Mouse (Mus musculus) kidney, adult 8-10 months (tissue): Measurements from ENCODE around the gene Gabra3.

Experiments
- DNase-seq, 2 experiments: peaks; one replicate each; pipeline ENCODE4 v3.0.0; 2022

Gene Gabra3

GRCm38 (mm10) chrX:72656230-72656898 is at the start of gene Gabra3:
Gene Gabra3, minus strand, starts transcription at chrX:72656848.
- no peak for DNase-seq

- no peak for DNase-seq
These were observed 859 bp downstream of the Gabra3 start for GRCm38 (mm10) chrX:72655789-72656188.

- no peak for DNase-seq
These were observed 1.3 kb downstream of the Gabra3 start for GRCm38 (mm10) chrX:72655381-72655780.

- no peak for DNase-seq
These were observed 6.0 kb downstream of the Gabra3 start for GRCm38 (mm10) chrX:72650688-72651087.

- no peak for DNase-seq
These were observed 12.0 kb downstream of the Gabra3 start for GRCm38 (mm10) chrX:72644691-72645090.

GRCm38 (mm10) chrX:72497284-72497683 is 159.4 kb downstream of the Gabra3 start:
- DNase-seq: no peak

GRCm38 (mm10) chrX:72489806-72490205 is 166.8 kb downstream of the Gabra3 start:
- no peak for DNase-seq

- no peak for DNase-seq
These were observed 269.9 kb downstream of the Gabra3 start, which contains the start of gene Magea10 for GRCm38 (mm10) chrX:72386758-72387157. Gene Magea10, minus strand, starts transcription at chrX:72386858.
